Mouse (Mus musculus) heart, postnatal 0 days (tissue): Measurements from ENCODE around the gene Gm49510.

Source experiments
- CTCF ChIP-seq: IDR thresholded peaks from 2 replicates; pipeline ENCODE4 v1.5.1; 2016; ENCODE audit warnings: antibody characterized with exemption, control low read depth, low read depth
- EP300 ChIP-seq: IDR thresholded peaks from 2 replicates; pipeline ENCODE4 v1.6.1; 2016; ENCODE audit warnings: antibody characterized with exemption, low read depth

DNA sequence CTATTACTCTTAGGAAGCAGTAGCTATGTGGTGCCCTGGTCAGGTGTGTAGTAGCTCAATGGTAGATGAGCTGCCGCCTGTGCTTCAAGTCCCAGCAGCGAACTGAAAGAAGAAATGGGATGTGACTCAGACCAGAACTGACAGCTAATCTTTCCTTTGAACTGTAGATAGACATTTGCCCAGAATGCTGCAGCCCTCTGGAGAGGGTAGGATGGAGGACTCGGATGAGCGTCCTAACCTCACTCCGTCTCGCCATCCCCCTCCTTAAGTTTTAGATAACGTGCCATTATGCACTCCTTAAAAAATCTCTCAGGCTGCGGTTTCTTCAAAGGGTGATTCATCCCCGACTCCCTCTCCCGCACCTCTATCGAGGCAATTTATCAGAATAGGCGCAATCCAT is 20.4 kb downstream of the Gm49510 start:
- no peak for TF ChIP-seq CTCF
- TF ChIP-seq EP300, result no peak
